Mouse (Mus musculus) Patski (cell line): ENCODE results near the gene Gm7534. TPM values are rescaled to one million over a fixed set of nuclear protein-coding genes. Genes with fewer than 3 reads are reported as not detected.
"Not testable (repeated sequence)": the region's sequence is repeated elsewhere in the genome, so short reads cannot be mapped to it uniquely, and the experiment has no call there.

Experiments used
- ATAC-seq: fragments of 100-300 bp; one replicate; pipeline ENCODE4 v1.8.0; 2021
- CTCF ChIA-PET: fragments of 350-600 bp; sonication (Branson Sonifier 250); formaldehyde crosslinking; loops from one replicate; lab custom pipeline; 2022; ENCODE audit warnings: inconsistent platforms; lab: Charles Lee
- POLR2A ChIA-PET: fragments of 350-600 bp; sonication (Branson Sonifier 250); formaldehyde crosslinking; loops from one replicate; lab custom pipeline; 2022; ENCODE audit warnings: antibody characterized with exemption, inconsistent platforms; lab: Charles Lee
- DNase-seq: peaks from one replicate; pipeline ENCODE4 v3.0.0-alpha.2; 2011; ENCODE audit warnings: low read depth, low spot score
- H3K27me3 ChIP-seq: fragments of 371-371 bp; one replicate; pipeline ENCODE4 v1.5.1; 2021
- CTCF ChIP-seq: fragments of 100-300 bp; IDR thresholded peaks from one replicate; pipeline ENCODE4 v1.5.1; 2021
- in situ Hi-C: fragments of 300-500 bp; cut with MboI; formaldehyde crosslinking; loops from 3 replicates; pipeline ENCODE4 v1.11.1; 2018; ENCODE audit warnings: low pct_unique_long_range_greater_than_20kb, mixed read lengths
- polyA plus RNA-seq: library from polyadenylated mRNA; unstranded; gene quantifications from one replicate; pipeline ENCODE4 v1.2.3, GENCODE M21; 2021

Gm7534 gene
- polyA plus RNA-seq, 1 experiment from 2014 or later, result not detected

DNA sequence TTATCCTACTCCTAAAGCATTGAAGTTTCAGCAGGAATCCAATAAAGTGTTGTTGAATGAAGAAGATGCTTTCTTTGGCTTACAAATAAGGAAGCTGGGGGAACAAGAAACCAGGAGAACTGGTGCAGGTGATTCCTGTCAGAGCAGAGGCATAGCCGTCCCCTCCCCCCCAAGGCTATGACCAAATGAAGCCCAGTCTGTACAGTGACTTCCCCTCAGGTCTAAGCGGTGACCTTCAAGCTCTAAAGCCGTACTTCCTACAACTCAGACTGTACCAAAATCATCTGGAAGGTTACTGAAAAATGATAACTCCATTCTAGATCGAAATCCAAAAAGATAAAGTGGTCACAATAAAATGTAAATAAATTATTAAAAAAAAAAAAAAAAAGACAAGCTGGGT, 53.4 kb downstream of the Gm7534 start:
- ChIA-PET CTCF (no interaction called here), POLR2A (no interaction called here)
- DNase-seq (no peak), ATAC-seq (no peak)
- no peaks in the 10 kb centered on the region for H3K27me3 ChIP-seq
- in situ Hi-C loops, result no loop called here
- no peak for TF ChIP-seq CTCF

GRCm38 (mm10) chr4:134144297-134144696, 58.5 kb downstream of the Gm7534 start:
- in situ Hi-C loops, DNase-seq, POLR2A ChIA-PET: not testable (repeated sequence)

More at GRCm38 (mm10) chr4:134144297-134144696, 58.5 kb downstream of the Gm7534 start:
- H3K27me3 ChIP-seq, CTCF ChIA-PET, ATAC-seq: not testable (repeated sequence)

Other genes with a start within 250 kb of the Gm7534 start
- 170 TPM for gene Hmgn2, start 234.4 kb downstream of the Gm7534 start, polyA plus RNA-seq
- gene Dhdds, start 202.1 kb downstream of the Gm7534 start, polyA plus RNA-seq, result 28.3 TPM
- gene Lin28a, start 184.2 kb downstream of the Gm7534 start, polyA plus RNA-seq, result not detected
- not detected for gene Zfp683, start 149.2 kb downstream of the Gm7534 start, polyA plus RNA-seq
- gene Crybg2, start 142.2 kb downstream of the Gm7534 start, polyA plus RNA-seq, result 0.18 TPM
- gene Cd52, start 107.9 kb downstream of the Gm7534 start, polyA plus RNA-seq, result not detected
- 10.0 TPM for gene Ubxn11, start 100.4 kb downstream of the Gm7534 start, polyA plus RNA-seq
- gene Sh3bgrl3, start 74.2 kb downstream of the Gm7534 start, polyA plus RNA-seq, result 207 TPM
- gene Cep85, start 15.9 kb downstream of the Gm7534 start, polyA plus RNA-seq, result 20.9 TPM
- gene Catsper4, start 24.4 kb upstream of the Gm7534 start, polyA plus RNA-seq, result 0.10 TPM
- gene Cnksr1, start 35.4 kb upstream of the Gm7534 start, polyA plus RNA-seq, result 2.3 TPM
- gene E130218I03Rik, start 40.7 kb upstream of the Gm7534 start, polyA plus RNA-seq, result 0.23 TPM
- 10.4 TPM for gene Zfp593, start 42.6 kb upstream of the Gm7534 start, polyA plus RNA-seq
- not detected for gene Gm30191, start 43.9 kb upstream of the Gm7534 start, polyA plus RNA-seq
- gene Grrp1, start 51.1 kb upstream of the Gm7534 start, polyA plus RNA-seq, result not detected
- 8.7 TPM for gene Pdik1l, start 84.9 kb upstream of the Gm7534 start, polyA plus RNA-seq
- gene Trim63, start 112.1 kb upstream of the Gm7534 start, polyA plus RNA-seq, result 0.36 TPM
- gene Slc30a2, start 140.2 kb upstream of the Gm7534 start, polyA plus RNA-seq, result not detected
- gene Extl1, start 180.8 kb upstream of the Gm7534 start, polyA plus RNA-seq, result 0.98 TPM
- gene Pafah2, start 193.3 kb upstream of the Gm7534 start, polyA plus RNA-seq, result 36.0 TPM